Mouse (Mus musculus) adrenal gland, postnatal 4 days (tissue): ENCODE measurements around the gene Spo11. TPM values are rescaled to one million over a fixed set of nuclear protein-coding genes. Genes with fewer than 3 reads are reported as not detected.

Experiments used
- DNase-seq, 2 experiments: peaks; one replicate each; pipeline ENCODE4 v3.0.0; 2021 to 2022; ENCODE audit warnings: low spot score in 2 of 2, mixed read lengths in 2 of 2
- total RNA-seq, 2 experiments: library from RNA; stranded (reverse); gene quantifications; 2 replicates each; pipeline ENCODE4 v1.2.3; 2021

Spo11 gene
- total RNA-seq, 2 experiments from 2014 or later: not detected

DNA sequence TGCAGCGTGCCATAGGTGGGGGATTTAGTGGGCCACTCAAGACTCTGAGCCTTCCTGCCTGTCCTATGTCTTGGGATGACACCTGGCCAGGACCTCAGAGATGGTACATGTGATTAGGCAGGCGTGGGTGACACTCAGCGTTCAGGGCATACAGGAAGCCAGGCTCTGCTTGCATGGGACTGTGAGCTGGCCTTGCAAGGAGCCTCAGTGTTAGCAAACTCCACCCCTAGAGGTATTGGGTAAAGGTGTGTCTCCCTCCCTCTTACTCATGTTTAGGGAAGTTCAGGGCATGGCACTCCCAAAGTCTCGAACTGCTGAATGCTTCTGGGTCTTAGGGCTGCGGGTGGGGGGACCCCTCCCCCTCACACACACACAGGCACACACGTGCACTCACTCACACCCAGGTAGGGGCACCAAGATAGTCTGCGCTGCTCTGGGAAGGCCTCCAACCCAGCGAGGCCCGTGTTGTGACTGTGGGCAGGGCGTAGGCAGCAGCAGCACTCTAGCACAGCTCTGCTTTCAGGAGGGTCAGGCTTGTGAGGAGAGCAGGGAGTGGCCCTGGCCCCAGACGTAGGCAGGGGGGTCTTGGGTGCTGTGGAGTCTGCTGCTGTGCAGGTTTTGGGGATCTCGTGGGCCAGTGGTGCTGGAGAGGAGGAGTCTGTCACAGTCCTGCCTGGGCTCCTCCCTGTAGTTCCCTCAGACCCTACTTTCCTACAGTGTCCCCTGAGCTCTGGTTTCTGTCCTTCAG is 53.3 kb downstream of the Spo11 start:
- no peak for DNase-seq

- DNase-seq: no peak
Measured at GRCm38 (mm10) chr2:173033531-173033930, 56.0 kb downstream of the Spo11 start.

DNA sequence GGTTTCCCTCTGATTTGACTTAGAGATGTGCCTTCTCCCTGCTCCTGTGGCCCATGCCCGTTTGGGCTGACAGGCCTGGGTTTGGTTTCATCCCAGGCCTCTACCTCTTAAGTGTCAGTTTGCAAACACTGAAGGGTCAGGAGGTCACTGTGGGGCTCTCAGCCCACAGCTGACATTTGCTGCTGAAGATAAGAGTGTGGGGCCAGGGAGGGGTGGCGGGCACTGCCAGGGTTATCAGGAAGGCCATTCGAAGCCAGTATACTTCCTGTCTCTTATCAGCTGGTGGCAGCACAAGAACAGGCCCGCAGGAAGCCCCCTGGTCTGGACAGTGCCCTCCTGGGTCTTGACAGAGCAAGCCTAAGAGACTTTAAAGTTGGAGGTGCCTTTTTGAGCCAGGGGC is 57.5 kb downstream of the Spo11 start:
- DNase-seq: no peak

GRCm38 (mm10) chr2:173035653-173036052 is 58.2 kb downstream of the Spo11 start:
- DNase-seq: no peak

DNA sequence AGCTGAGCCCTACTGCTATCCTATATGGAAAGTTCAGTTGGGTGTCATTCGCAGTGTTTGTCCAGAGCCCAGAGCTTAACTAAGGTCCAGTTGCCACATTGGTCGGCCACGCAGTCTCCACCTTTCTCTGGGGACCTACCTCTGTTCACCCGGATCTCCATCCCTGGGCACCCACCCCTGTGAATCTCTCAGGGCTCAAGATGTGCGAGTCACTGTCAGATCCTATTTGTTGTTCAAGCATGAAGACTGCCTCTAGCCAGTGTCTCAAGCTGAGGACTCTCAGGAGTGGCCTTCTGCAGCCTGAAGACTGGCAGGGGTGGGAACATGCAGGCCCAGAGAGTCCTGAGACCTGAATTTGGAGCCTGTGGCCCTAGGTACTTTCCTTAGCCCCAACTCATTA is 58.6 kb downstream of the Spo11 start:
- no peak for DNase-seq

DNA sequence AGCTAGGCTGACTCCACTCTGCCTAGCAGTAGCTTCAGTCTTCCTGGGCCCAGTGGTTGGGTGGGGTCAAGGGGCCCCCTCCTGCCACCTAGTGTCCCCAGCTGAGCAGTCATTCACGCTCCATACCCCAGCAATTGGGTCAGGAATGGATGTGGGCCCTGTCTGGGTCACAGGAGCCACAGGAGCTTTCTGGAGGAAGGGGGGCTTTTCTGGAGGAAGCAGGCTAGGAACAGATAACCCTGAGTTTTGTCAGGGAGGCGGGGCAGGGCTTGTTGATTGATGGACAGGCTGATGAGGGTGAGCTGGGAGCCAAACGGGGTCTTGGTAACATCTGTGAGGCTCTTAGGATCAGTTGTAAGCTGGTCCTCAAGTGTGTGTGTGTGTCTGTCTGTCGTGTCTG is 59.1 kb downstream of the Spo11 start:
- DNase-seq: no peak

DNA sequence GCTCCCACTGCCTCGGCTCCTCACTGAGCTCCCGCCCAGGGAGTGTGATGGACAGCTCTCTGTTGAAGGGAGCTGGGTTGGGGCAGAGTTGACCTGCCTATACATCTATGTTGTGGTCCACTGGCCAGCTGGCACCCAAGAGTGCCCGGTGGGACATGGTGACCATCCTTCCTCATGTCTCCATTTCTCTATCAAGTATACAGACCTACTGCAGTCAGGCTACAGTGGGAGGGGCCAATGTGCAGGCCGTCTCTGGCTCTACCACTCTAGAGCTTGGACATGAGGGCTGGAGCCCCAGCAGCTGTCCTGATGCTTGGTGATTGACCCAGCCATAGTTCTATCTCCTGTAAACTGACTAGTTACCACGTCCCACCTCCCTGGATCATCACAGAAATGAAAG is 59.8 kb downstream of the Spo11 start:
- no peak for DNase-seq

DNA sequence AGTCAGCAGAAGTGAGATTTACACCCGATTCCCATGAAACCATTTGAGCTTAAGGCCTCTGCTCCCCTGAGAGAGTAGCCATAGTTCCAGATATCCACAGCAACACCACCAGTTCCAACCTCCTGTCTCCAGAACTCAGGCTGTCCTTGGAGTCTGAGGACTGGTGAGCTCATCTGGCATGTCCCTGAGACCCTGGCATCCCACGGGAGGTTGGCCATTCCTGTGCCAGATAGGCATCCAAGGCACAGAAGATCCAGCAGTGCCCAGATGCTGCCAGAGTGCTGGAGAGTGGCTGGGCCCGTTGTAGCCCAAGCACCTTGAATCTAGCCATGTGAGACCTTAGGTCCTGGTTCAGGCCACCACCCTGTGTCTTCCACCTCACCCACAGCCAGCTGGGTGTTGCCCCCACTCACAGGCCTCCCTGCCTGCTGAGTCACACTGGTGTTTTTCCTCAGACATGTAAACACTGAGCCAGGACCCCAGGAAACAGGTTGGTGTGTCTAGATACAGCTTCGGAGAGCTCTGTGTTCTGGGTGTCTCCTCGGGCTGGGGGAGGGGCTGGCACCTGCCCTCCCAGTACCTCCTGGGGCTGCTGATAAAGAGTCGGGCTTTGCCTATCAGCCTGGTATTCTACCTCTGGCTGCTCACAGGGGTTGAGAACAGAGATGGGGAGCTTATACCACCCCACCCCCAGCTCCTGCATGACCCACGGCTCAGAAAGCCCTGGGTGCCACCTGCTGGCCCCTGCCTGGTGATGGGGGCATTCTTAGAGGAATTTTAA is 60.5 kb downstream of the Spo11 start:
- no peak for DNase-seq

GRCm38 (mm10) chr2:173039041-173039440 is 61.5 kb downstream of the Spo11 start:
- DNase-seq: no peak

DNA sequence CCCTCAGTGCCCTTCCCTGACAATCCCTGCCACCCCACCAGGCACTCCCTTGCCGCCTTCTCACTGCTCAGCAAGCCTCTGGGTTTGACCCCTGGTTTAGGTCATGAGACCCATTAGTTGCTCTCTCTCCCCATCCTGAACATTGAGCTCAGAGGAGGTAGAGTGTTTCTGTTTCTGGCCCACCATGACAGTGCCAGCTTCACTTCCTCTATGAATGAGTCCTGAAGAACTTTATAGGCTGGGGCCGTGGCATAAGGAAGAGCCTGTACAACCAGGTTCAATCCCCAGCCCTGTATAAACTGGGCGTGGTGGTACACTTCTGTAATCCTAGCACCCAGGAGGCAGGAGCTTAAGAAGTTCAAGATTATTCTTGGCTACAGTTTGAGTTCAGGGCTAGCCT is 63.3 kb downstream of the Spo11 start:
- no peak for DNase-seq

GRCm38 (mm10) chr2:173041242-173041641 is 63.7 kb downstream of the Spo11 start:
- DNase-seq: no peak

DNA sequence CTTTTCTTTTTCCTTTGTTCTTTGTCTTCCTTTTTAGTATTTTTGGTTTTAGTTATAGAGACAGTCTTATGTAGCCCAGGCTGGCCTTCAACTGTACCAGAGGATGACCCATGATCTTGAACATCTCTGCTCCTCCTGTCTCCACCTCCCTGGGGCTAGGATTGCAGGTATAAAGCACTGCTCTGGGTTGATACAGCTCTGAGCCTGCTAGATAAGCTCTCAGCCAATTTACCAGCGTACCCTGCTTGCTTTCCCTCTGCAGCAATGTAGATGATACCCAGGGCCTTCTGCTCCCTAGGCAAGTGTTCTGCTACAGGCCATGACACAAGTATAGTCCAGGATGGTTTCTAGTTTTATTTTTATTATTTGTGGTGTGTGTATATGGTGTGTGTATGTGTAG is 64.4 kb downstream of the Spo11 start:
- DNase-seq: no peak

GRCm38 (mm10) chr2:173042504-173043162 is 65.1 kb downstream of the Spo11 start:
- DNase-seq: no peak

Other genes starting within 250 kb of the Spo11 start
- 10 to 100 TPM in 1 of 2 experiments, 1 to 10 TPM in 1; 9.9 to 14.9 TPM for gene Bmp7, start 37.4 kb upstream of the Spo11 start, total RNA-seq
- 10 to 100 TPM; 68.5 to 76.5 TPM for gene Rae1, start 22.4 kb downstream of the Spo11 start, total RNA-seq
- 10 to 100 TPM; 28.4 to 31.7 TPM for gene Rbm38, start 42.8 kb downstream of the Spo11 start, total RNA-seq
- gene Ctcfl, start 141.8 kb downstream of the Spo11 start, total RNA-seq: not detected
- 100 to 1,000 TPM; 190 to 200 TPM for gene Pck1, start 175.3 kb downstream of the Spo11 start, total RNA-seq
- 1 to 10 TPM; 2.0 to 2.1 TPM for gene Zbp1, start 241.2 kb downstream of the Spo11 start, total RNA-seq